Comparison of ENCODE assay signal across 16 mouse cellular contexts in genomic region chr13:41517193-41517592, GRCm38 (mm10). TPM values are rescaled to one million over a fixed set of nuclear protein-coding genes. Genes with fewer than 3 reads are reported as not detected.
DNase-seq lines count a peak whose midpoint lies in the region; ATAC-seq lines count a peak whose summit lies in the region.
"Had no signal": no experiment of that assay in that cellular context is flagged by ENCODE, and none has a peak within 500 bp of the region (broad histone marks: within the 10 kb centered on the region; RNA-seq: fewer than 3 reads in every experiment).

No protein-coding gene starts in this region.

- peaks cover 14% of the 10 kb centered on the region; the same call in 1 of the 2 replicates for H3K4me1 ChIP-seq in brown adipose tissue, adult 24 weeks (ENCODE audit: control insufficient read depth, insufficient read depth, insufficient read length, low read length)
- H3K4me1 ChIP-seq: hindbrain, embryonic 15.5 days; neural tube, embryonic 12.5 days had no signal

- H3K27ac ChIP-seq in brown adipose tissue, adult 24 weeks (replicated peaks; ENCODE audit: low read depth, low read length), result 0 out of 2 replicates have a peak overlapping the region, but pooled peaks have one; percentile 10
- H3K27ac ChIP-seq: embryonic facial prominence, embryonic 12.5 days; hindbrain, embryonic 15.5 days; liver, embryonic 14.5 days; neural tube, embryonic 12.5 days had no signal

- H3K4me3 ChIP-seq in brown adipose tissue, adult 24 weeks (ENCODE audit: insufficient read depth, low read depth, low read length), result no peak overlapping the region
- H3K4me3 ChIP-seq: embryonic facial prominence, embryonic 12.5 days; hindbrain, embryonic 15.5 days; neural tube, embryonic 12.5 days had no signal

- intact Hi-C loops in heart, postnatal 25 days (cut with DNase I), result no loop called here

- no peak for ATAC-seq in megakaryocyte, adult 5-6 weeks (ENCODE audit: poor library complexity, severe bottlenecking)
- ATAC-seq in activated CD4-positive, CD25-positive, alpha-beta regulatory T cell, adult 4 months, result no peak
- ATAC-seq: midbrain, embryonic 16.5 days had no signal

- peak; percentile 49 for DNase-seq in heart, adult 8-10 months (ENCODE audit: low spot score)
- DNase-seq in heart, postnatal 25 days (ENCODE audit: low spot score), result no peak
- DNase-seq in 3T3-L1 (ENCODE audit: low read depth, low spot score), result peak; percentile 84
- peak; percentile 60 for DNase-seq in lung, postnatal 14 days
- no peak for DNase-seq in frontal cortex, postnatal 14 days (ENCODE audit: low spot score in 2 of 2)
- DNase-seq: cerebellum, adult 11 months; kidney, adult 18-20 months; right cerebral cortex, postnatal 25 days had no signal

RNA-seq across cellular contexts. Expression of gene Nedd9, which starts 30.0 kb away (rescaled TPM):
- total RNA-seq in heart, adult 8-10 months (2022), result 10 to 100 TPM; 12.4 to 24.6 (median 17.0) TPM
- 10 to 100 TPM; 23.3 to 28.2 TPM for total RNA-seq in heart, postnatal 25 days (2021)
- 4.9 and 7.5 TPM in 2 replicates for polyA plus RNA-seq in brown adipose tissue, adult 24 weeks (2012; ENCODE audit: insufficient read depth, insufficient read length, missing spikeins)
- total RNA-seq in megakaryocyte, adult 5-6 weeks (2015), result 50.6 and 64.3 TPM in 2 replicates
- 74.0 and 85.5 TPM in 2 replicates for total RNA-seq in megakaryocyte, adult 5-6 weeks (2017)
- polyA plus RNA-seq in activated CD4-positive, CD25-positive, alpha-beta regulatory T cell, adult 4 months (2017; shearing (Covaris generic)), result 100 to 1,000 TPM; 129 to 130 TPM

Comparison
In these comparisons a context has a peak if more than half of its experiments do, and no peak if none do; other contexts are left out.
1. DNase-seq: peak in heart, adult 8-10 months (single experiment), 3T3-L1 (single experiment) and lung, postnatal 14 days (single experiment); none in heart, postnatal 25 days (single experiment) and frontal cortex, postnatal 14 days (0 of 2).